Mouse (Mus musculus) retina, postnatal 1 day (tissue): ENCODE data around the gene Stfa3.
A peak's percentile ranks its signal among the peaks of the same experiment; 100 is the strongest.
"Not testable (repeated sequence)": the region's sequence is repeated elsewhere in the genome, so short reads cannot be mapped to it uniquely, and the experiment has no call there.

ENCODE experiments used
- DNase-seq: peaks from one replicate; pipeline ENCODE4 v3.0.0-alpha.2; 2012

The Stfa3 gene

GRCm38 (mm10) chr16:36455342-36455802, at the start of gene Stfa3:
Gene Stfa3 (minus strand): TSS chr16:36455392.
- DNase-seq = no peak

DNA sequence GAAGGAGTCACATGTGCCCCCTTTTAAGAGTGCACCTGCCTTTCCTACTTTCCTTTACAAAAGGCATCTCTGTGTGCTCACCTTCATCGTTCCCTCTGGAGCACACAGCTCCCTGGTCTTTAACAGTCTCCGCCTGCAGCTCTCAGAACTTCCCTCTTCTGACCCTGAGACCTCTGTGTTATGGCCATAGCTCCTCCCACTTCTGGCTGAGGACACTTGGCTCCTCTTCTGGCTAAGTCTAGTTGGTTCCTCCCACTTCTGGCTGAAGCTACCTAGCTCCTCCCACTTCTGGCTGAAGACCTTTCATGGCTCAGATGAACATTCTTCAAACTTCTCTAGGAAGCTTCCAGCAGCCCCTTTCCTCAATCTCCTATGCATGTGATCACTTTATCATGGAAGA, 47.1 kb upstream of the Stfa3 start:
- DNase-seq = no peak

GRCm38 (mm10) chr16:36492420-36492819, 37.2 kb upstream of the Stfa3 start:
- no peak for DNase-seq

- DNase-seq = no peak
These were observed 21.7 kb upstream of the Stfa3 start for GRCm38 (mm10) chr16:36476866-36477265.

- DNase-seq = no peak
These were observed 20.3 kb upstream of the Stfa3 start for GRCm38 (mm10) chr16:36475530-36475929.

DNA sequence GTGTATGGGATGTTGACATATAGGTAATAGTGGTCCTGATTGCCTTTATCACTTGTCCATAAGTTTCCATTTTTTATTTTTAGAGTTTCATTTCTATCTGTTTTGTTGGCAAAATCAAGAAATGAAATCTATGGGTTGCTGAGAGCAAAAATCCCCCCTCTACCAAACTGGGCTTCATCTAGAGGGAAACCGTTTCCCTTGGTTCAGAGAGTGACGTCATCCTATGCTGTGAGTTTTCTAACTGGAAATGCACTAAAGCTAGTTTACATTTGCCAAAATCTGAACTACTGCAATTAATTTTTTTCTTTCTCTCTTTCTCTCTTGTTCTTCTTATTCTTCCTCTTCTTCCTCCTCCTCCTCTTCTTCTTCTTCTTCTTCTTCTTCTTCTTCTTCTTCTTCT, 19.7 kb upstream of the Stfa3 start:
- DNase-seq = no peak

DNA sequence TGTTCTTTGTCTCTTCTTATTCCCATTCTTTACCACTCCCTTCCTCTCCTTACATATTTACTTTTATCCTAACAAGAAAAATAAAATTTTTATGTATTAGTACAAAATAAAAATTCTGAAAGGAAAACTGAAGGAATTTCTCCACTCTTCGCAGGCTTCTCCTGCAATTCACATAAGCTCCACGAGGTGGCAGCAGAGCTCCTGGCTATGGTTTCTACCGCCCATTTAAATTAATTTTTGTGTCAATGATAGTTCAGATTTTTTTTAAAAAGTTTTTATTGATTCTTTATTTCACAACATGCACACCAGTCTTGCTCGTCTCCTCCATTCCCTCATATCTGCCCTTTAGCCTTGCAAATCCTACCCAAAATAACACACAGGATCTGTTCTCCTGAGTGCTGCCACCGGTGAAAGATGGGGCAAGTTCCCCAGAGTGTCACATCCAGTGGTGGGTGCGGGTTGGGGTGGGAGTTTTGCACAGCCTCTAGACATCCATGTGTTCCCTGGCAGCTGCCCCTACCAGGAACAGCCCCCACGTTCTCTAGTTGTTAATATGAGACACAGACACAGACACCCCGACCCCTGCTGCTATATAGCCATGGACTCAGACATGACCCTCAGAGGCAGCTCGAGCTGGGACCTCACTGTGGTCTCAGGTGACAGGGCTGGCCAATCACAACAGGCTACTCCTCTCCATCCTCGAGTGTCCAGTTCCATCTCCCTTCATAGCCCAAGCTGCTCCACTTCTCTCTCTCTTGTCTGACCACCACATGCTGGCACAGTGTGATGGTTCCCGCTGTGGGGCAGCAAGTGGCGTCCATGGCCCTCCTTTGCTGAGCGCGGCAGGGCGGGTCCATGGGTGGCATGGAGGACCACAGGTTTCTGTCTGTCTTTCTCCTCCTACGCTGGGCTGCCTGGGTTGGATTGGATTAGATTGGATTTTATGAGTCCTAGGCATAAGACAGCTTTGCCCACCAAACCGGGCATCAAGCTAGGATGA, 18.3 kb upstream of the Stfa3 start:
- no peak for DNase-seq

GRCm38 (mm10) chr16:36471066-36471633, 16.0 kb upstream of the Stfa3 start:
- peak; percentile 76 for DNase-seq

DNA sequence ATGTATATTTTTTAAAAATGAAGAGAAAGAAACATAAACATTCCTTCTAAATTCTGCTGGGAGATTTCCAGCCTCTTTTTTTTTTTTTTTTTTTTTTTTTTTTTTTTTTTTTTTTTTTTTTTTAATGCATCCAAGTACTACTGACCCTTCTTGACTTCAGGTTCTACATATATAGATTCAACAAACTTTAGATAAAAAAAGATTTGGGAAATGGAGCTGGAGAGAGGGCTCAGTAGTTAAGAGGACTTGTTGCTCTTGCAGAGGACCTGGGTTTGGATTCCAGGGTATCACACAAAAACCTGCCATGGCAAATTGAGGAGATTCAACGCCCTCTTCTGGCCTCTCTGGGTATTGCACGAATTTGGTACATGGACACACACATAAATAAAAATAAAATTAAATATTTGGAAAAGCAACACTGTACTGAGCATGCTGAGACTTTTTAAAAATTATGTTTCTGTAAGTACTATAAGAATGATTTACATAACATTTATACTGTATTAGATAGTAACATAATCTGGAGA, 14.8 kb upstream of the Stfa3 start:
- DNase-seq = peak; percentile 55

DNA sequence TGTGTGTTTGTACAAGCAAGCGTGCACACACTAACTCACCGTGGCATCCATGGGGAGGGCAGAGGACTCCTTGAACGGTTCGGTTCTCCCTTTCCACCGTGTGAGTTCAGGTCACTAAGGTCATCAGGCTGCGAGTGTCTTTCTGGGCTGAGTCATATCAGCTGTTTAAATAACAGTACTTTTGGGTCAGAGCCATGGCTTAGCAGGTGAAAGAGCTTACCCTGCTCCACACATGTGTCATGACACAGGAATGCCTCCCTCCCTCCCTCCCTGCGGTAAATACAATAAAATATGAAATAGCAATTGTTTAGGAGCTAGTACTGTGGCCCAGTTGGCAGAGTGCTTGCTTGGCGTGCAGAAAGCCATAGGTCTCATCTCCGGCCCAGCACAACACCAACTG, 14.2 kb upstream of the Stfa3 start:
- DNase-seq = no peak

DNA sequence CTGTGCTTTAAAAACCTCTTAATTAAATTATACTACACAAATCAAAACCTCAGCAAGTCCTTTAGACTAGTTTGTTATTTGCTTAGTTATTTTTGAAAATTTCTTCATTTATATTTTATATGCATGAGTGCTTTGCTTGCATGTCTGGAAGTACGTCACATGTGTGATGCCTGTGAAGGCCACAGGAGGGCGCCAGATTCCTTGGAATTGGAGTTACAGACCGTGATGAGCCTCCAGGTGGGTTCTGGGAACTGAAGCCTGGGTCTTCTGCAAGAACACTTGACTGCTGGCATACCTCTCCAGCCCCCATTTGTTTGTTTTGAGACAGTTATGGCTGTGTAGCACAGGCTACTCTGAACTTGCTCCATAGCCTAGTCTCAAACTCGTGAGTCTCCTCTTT, 13.7 kb upstream of the Stfa3 start:
- peak; percentile 24 for DNase-seq

DNA sequence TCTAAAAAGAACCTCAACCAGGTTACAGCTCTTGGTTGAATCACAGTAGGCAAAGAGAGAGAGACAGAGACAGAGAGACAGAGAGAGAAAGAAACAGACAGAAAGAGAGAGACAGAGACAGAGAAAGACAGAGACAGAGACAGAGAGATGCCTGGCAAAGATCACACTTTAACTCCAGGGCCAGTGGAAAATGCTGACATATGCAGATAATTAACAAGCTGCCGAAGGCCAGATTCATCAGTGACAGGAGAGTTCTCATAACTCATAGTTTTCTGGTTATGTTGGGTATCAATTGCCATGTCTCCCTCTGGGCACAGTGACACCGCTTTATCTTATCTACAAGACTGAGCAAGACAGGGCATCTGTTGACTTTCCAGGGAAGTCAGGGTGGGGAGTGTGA, 12.7 kb upstream of the Stfa3 start:
- DNase-seq = no peak

DNA sequence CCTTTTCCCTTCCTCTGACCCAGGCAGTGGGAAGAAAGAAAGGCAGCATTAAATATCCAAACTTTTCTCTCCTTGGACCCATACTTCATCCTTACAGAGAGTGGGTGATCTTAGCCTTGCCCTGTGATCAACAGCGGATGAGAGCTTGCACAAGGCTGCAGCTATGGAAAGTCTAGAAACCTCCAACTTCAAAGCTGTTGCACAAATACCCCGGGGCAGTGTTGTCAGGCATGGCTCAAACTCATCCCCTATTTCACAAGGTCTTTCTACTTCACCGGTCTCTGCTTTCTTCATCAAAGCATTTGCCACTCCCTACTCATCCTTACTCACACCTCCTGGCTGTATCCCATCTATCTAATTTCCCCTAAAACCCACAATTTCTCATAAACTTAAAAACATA, 10.2 kb upstream of the Stfa3 start:
- no peak for DNase-seq

DNA sequence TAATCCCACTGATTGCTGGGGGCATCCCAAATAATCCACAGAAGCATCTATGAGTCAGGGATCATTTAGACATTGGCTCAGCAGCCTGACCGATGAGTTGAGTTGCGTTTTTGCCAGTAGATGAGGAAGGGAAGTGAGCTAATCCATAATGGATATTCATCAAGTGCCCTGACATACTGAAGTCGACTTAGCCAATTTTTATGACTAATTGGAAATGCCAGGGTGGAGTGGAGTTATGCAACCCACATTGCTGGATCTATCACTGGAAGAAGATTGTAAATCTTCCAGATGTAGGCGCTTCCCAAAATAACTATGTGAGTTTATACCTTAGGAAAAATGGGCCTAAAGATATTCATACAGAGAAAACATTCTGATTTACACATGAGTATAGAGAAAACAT, 8.9 kb upstream of the Stfa3 start:
- DNase-seq = no peak

GRCm38 (mm10) chr16:36460426-36460825, 5.2 kb upstream of the Stfa3 start:
- peak; percentile 91 for DNase-seq

GRCm38 (mm10) chr16:36420979-36421378, 34.2 kb downstream of the Stfa3 start:
- DNase-seq = not testable (repeated sequence)

- DNase-seq = no peak
These were observed 46.8 kb downstream of the Stfa3 start, which contains the start of gene Stfa2 for GRCm38 (mm10) chr16:36408357-36408756. Gene Stfa2 (minus strand): TSS chr16:36408457.
